Mouse (Mus musculus) C2C12 (cell line): ENCODE results near the gene Pcnt.

Experiments used
- CTCF ChIP-seq: IDR thresholded peaks from one replicate; pipeline ENCODE4 v1.5.1; 2011; ENCODE audit not compliant: control insufficient read depth, insufficient read depth, insufficient read length
- MAX ChIP-seq: IDR thresholded peaks from one replicate; pipeline ENCODE4 v1.6.1; 2011; ENCODE audit warnings: mild to moderate bottlenecking, control low read depth

- TF ChIP-seq CTCF: no peak
- no peak for TF ChIP-seq MAX
Measured at GRCm38 (mm10) chr10:76448851-76449250, 6.3 kb upstream of the Pcnt start, which contains the start of gene 2610028H24Rik.
